Mouse (Mus musculus): ENCODE data around the gene Osbpl10.

GRCm38 (mm10) chr9:114982689-114983360 lies 4.5 kb downstream of the Osbpl10 start, which contains the start of gene Rps27rt:
- TF ChIP-seq GATA1 (IDR thresholded peaks at IDR 0.05; ENCODE audit: borderline replicate concordance, low read length) = no peak
- TF ChIP-seq FLI1 (IDR thresholded peaks at IDR 0.05; ENCODE audit: low read length) = no peak
